Mouse (Mus musculus) bone marrow, adult 2 months (tissue): ENCODE results near the gene Psen1. TPM values are rescaled to one million over a fixed set of nuclear protein-coding genes. Genes with fewer than 3 reads are reported as not detected.

Experiments
- H3K27ac ChIP-seq: fragments of 200-500 bp; 2 replicates; pipeline ENCODE4 v1.5.1; 2012; ENCODE audit warnings: low read depth, mild to moderate bottlenecking, control low read depth, inconsistent platforms, low read length; ENCODE audit not compliant: control insufficient read depth, poor library complexity, insufficient read depth
- H3K4me1 ChIP-seq: fragments of 200-500 bp; 2 replicates; pipeline ENCODE4 v1.6.1; 2011; ENCODE audit warnings: low read length; ENCODE audit not compliant: control insufficient read depth, insufficient read depth
- H3K4me3 ChIP-seq: fragments of 200-500 bp; replicated peaks from 2 replicates; pipeline ENCODE3; 2011; ENCODE audit warnings: mild to moderate bottlenecking, low read depth, low read length, control low read depth; ENCODE audit not compliant: control insufficient read depth
- CTCF ChIP-seq: fragments of 200-500 bp; IDR thresholded peaks from 2 replicates; pipeline ENCODE4 v1.5.1; 2011; ENCODE audit warnings: low read length, control low read depth; ENCODE audit not compliant: control insufficient read depth, insufficient read depth
- POLR2A ChIP-seq: fragments of 200-500 bp; IDR thresholded peaks from 2 replicates; pipeline ENCODE4 v1.6.1; 2011; ENCODE audit warnings: low read depth, mild to moderate bottlenecking, control low read depth, low read length, borderline replicate concordance; ENCODE audit not compliant: control insufficient read depth
- WGBS: fragments of 180-500 bp; shearing (Covaris S2); methylation state at CpG from one replicate; pipeline ENCODE4 v1.1.7; 2018; 5-methylcytosine and 5-hydroxymethylcytosine counted together
- polyA plus RNA-seq: library from polyadenylated mRNA; stranded (reverse); fragments of >200 nt; gene quantifications from 2 replicates; pipeline ENCODE4 v1.2.4, GENCODE M21; 2011; ENCODE audit warnings: low replicate concordance; ENCODE audit not compliant: missing spikeins, insufficient read depth, insufficient read length

Gene Psen1
- polyA plus RNA-seq, 1 experiment: 40.3 TPM

DNA sequence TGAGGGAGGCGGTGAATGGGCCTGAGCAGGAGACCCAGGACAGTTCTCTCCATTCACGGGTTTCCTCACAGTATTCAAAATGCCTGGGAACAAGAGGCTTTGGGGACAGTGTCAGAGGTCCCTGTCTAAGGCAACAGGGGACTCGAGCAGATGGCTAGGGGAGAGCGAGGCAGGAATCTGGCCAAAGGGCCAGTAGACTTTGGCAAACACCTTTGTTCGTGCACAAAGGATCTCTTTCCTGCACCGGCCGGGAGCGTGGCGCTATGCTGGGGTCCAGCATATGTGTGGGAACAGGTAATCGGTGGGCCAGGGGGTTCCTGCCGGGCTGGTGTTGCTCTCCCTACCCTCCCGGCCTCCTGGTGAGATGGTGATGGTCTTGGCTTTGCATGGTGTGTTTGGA is 87.7 kb downstream of the Psen1 start:
- WGBS: 79% methylated on average over 12 of the region's 12 CpGs
- H3K4me3 ChIP-seq: no peak overlapping the region
- H3K27ac ChIP-seq: no peak overlapping the region
- H3K4me1 ChIP-seq: no peaks in the 10 kb centered on the region
- TF ChIP-seq CTCF: no peak
- TF ChIP-seq POLR2A: no peak

GRCm38 (mm10) chr12:83776766-83777165 is 88.8 kb downstream of the Psen1 start:
- Histone ChIP-seq H3K4me3 (no peak overlapping the region), H3K4me1 (no peaks in the 10 kb centered on the region), H3K27ac (no peak overlapping the region)
- TF ChIP-seq POLR2A: no peak
- no peak for TF ChIP-seq CTCF
- WGBS: 88% methylated on average over 7 of the region's 7 CpGs

GRCm38 (mm10) chr12:83780181-83780580 is 92.2 kb downstream of the Psen1 start:
- no peaks in the 10 kb centered on the region for H3K4me1 ChIP-seq
- WGBS: 88% methylated on average over 3 of the region's 3 CpGs
- H3K27ac ChIP-seq: no peak overlapping the region
- no peak for TF ChIP-seq POLR2A
- TF ChIP-seq CTCF: no peak
- H3K4me3 ChIP-seq: no peak overlapping the region

GRCm38 (mm10) chr12:83781204-83781603 is 93.3 kb downstream of the Psen1 start:
- H3K4me1 ChIP-seq: no peaks in the 10 kb centered on the region
- no peak overlapping the region for H3K27ac ChIP-seq
- 88% methylated on average over 7 of the region's 7 CpGs for WGBS
- H3K4me3 ChIP-seq: no peak overlapping the region
- no peak for TF ChIP-seq POLR2A

GRCm38 (mm10) chr12:83781640-83782278 is 93.8 kb downstream of the Psen1 start:
- 78% methylated on average over 23 of the region's 23 CpGs for WGBS
- Histone ChIP-seq H3K27ac (no peak overlapping the region), H3K4me3 (no peak overlapping the region), H3K4me1 (no peaks in the 10 kb centered on the region)
- TF ChIP-seq POLR2A: no peak
- TF ChIP-seq CTCF: no peak

GRCm38 (mm10) chr12:83782669-83783068 is 94.7 kb downstream of the Psen1 start:
- Histone ChIP-seq H3K4me1 (no peaks in the 10 kb centered on the region), H3K4me3 (no peak overlapping the region), H3K27ac (no peak overlapping the region)
- TF ChIP-seq CTCF (no peak), POLR2A (no peak)
- WGBS: 85% methylated on average over 10 of the region's 10 CpGs

Other genes with a start within 250 kb of the Psen1 start
- gene Dpf3, start 200.4 kb upstream of the Psen1 start, polyA plus RNA-seq: 24.7 and 25.6 TPM in 2 replicates
- 12.0 and 22.7 TPM in 2 replicates for gene Dcaf4, start 167.7 kb upstream of the Psen1 start, polyA plus RNA-seq
- 6.8 and 17.5 TPM in 2 replicates for gene Zfyve1, start 90.9 kb upstream of the Psen1 start, polyA plus RNA-seq
- gene Rbm25, start 56.9 kb upstream of the Psen1 start, polyA plus RNA-seq: 159 and 182 TPM in 2 replicates
- 0.23 and 0.65 TPM in 2 replicates for gene Papln, start 75.5 kb downstream of the Psen1 start, polyA plus RNA-seq
- gene Numb, start 233.8 kb downstream of the Psen1 start, polyA plus RNA-seq: 6.0 and 15.1 TPM in 2 replicates